Mouse (Mus musculus): ENCODE measurements around the gene Bhlha9.

- TF ChIP-seq ZNF384 (IDR thresholded peaks at IDR 0.05; ENCODE audit: low read depth, low read length) (no peak), ZC3H11A (IDR thresholded peaks at IDR 0.05; ENCODE audit: borderline replicate concordance, low read depth, low read length) (no peak), CHD2 (IDR thresholded peaks at IDR 0.05; ENCODE audit: low read depth, low read length) (no peak), MAFK (IDR thresholded peaks at IDR 0.05; ENCODE audit: insufficient read depth, low read depth, low read length) (no peak), HCFC1 (IDR thresholded peaks at IDR 0.05; ENCODE audit: borderline replicate concordance, insufficient read depth, low read length) (no peak)
These were observed 19.4 kb upstream of the Bhlha9 start for GRCm38 (mm10) chr11:76652838-76653334.

Data from ES-E14 (cell line).